In genomic region chr2:137067479-137068110, GRCm38 (mm10) we compare ENCODE assay signal across 16 mouse cellular contexts. TPM values are rescaled to one million over a fixed set of nuclear protein-coding genes. Genes with fewer than 3 reads are reported as not detected.
A peak's percentile ranks its signal among the peaks of the same experiment; 100 is the strongest.
DNase-seq lines count a peak whose midpoint lies in the region; TF ChIP-seq lines count a peak whose summit lies in the region.
"Had no signal": no experiment of that assay in that cellular context is flagged by ENCODE, and none has a peak within 500 bp of the region (broad histone marks: within the 10 kb centered on the region; RNA-seq: fewer than 3 reads in every experiment).

No protein-coding gene starts in this region.

- no peak for TF ChIP-seq CTCF in gastrocnemius, adult 2 months (IDR thresholded peaks at IDR 0.05)
- no peak for TF ChIP-seq CTCF in lung, adult 2 months (IDR thresholded peaks at IDR 0.05; ENCODE audit: insufficient read depth, low read length)

- H3K27ac ChIP-seq in gastrocnemius, adult 2 months, result peak overlapping the region; percentile 70
- H3K27ac ChIP-seq: heart, embryonic 15.5 days; intestine, embryonic 15.5 days; liver, embryonic 13.5 days had no signal

- TF ChIP-seq POLR2A in lung, adult 2 months (IDR thresholded peaks at IDR 0.05; ENCODE audit: borderline replicate concordance, extremely low read depth, low read depth, low read length), result no peak

- intact Hi-C loops in gastrocnemius, adult 2 months (cut with DNase I), result no loop called here
- intact Hi-C loops in heart, postnatal 25 days (cut with DNase I), result no loop called here

- 77% methylated on average over 10 of the region's 10 CpGs for WGBS in lung, adult 2 months

- peak overlapping the region; percentile 13; the same call in 1 of the 2 replicates for H3K4me3 ChIP-seq in gastrocnemius, adult 2 months
- no peak overlapping the region for H3K4me3 ChIP-seq in lung, adult 2 months (replicated peaks; ENCODE audit: extremely low read depth, low read depth, low read length)
- H3K4me3 ChIP-seq: heart, embryonic 15.5 days; intestine, embryonic 15.5 days; liver, embryonic 13.5 days had no signal

- DNase-seq in gastrocnemius, adult 2 months, result peak; percentile 53
- DNase-seq in gastrocnemius, postnatal 4 days (ENCODE audit: low spot score in 2 of 2), result no peak
- peak; percentile 87 for DNase-seq in 3T3-L1 (ENCODE audit: low read depth, low spot score)
- peak; percentile 86 for DNase-seq in fibroblast of lung, adult 2 months (ENCODE audit: low read depth)
- DNase-seq in heart, postnatal 25 days (ENCODE audit: low spot score), result peak; percentile 61
- no peak for DNase-seq in urinary bladder, postnatal 36 days (ENCODE audit: low spot score in 2 of 2)
- no peak for DNase-seq in thymus, adult 18-20 months
- DNase-seq in lung, adult 2 months, result no peak
- DNase-seq: kidney, postnatal 14 days; layer of hippocampus, adult 9-11 months; liver, embryonic 13.5 days; lung, postnatal 10 days had no signal

- H3K4me1 ChIP-seq in lung, adult 2 months (ENCODE audit: control insufficient read depth, insufficient read depth, low read length), result no peaks in the 10 kb centered on the region; the same call in 1 of the 2 replicates
- H3K4me1 ChIP-seq: intestine, embryonic 15.5 days; liver, embryonic 13.5 days had no signal

RNA-seq across cellular contexts. Expression of gene Jag1, which starts 48.8 kb away (rescaled TPM):
- 1 to 10 TPM; 5.3 to 6.7 TPM for total RNA-seq in gastrocnemius, adult 2 months (2021)
- 10 to 100 TPM; 22.1 to 25.5 TPM for total RNA-seq in gastrocnemius, postnatal 4 days (2021)
- total RNA-seq in heart, postnatal 25 days (2021), result 10 to 100 TPM; 10.5 to 13.4 TPM
- polyA plus RNA-seq in lung, adult 2 months (2012; rRNA removed), result 10.4 and 11.4 TPM in 2 replicates
- total RNA-seq: G1E; megakaryocyte-erythroid progenitor cell, adult 5-6 weeks had no signal
- polyA plus RNA-seq: G1E had no signal

Comparison
In these comparisons a context has a peak if more than half of its experiments do, and no peak if none do; other contexts are left out.
1. DNase-seq: peak in gastrocnemius, adult 2 months (single experiment), 3T3-L1 (single experiment), fibroblast of lung, adult 2 months (single experiment) and heart, postnatal 25 days (single experiment); none in gastrocnemius, postnatal 4 days (0 of 2), urinary bladder, postnatal 36 days (0 of 2), thymus, adult 18-20 months (0 of 2) and lung, adult 2 months (single experiment).